Mouse (Mus musculus) forebrain, embryonic 16.5 days (tissue): Measurements from ENCODE around the gene 4921517D22Rik. TPM values are rescaled to one million over a fixed set of nuclear protein-coding genes. Genes with fewer than 3 reads are reported as not detected.
"Not testable (repeated sequence)": the region's sequence is repeated elsewhere in the genome, so short reads cannot be mapped to it uniquely, and the experiment has no call there.

Experiments used
- ATAC-seq: fragments of 200-750 bp; cut with Nextera tagmentation; 2 replicates; pipeline ENCODE4 v1.8.0; 2017; ENCODE audit warnings: mild to moderate bottlenecking, moderate library complexity
- H3K27ac ChIP-seq: fragments of 300-500 bp; sonication (generic); 2 replicates; pipeline ENCODE4 v1.5.1; 2014; ENCODE audit warnings: low read length, control low read depth
- H3K27me3 ChIP-seq: fragments of 300-500 bp; sonication (generic); replicated peaks from 2 replicates; pipeline ENCODE4 v1.6.1; 2014; ENCODE audit warnings: low read length; ENCODE audit not compliant: control insufficient read depth, insufficient read depth
- H3K36me3 ChIP-seq: fragments of 300-500 bp; sonication (generic); 2 replicates; pipeline ENCODE4 v1.6.1; 2014; ENCODE audit not compliant: control insufficient read depth, insufficient read depth
- H3K4me1 ChIP-seq: fragments of 300-500 bp; sonication (generic); replicated peaks from 2 replicates; pipeline ENCODE4 v1.6.1; 2014; ENCODE audit warnings: low read length; ENCODE audit not compliant: control insufficient read depth, insufficient read depth
- H3K4me2 ChIP-seq: fragments of 300-500 bp; sonication (generic); 2 replicates; pipeline ENCODE4 v1.6.1; 2014; ENCODE audit warnings: mild to moderate bottlenecking, low read length, control low read depth
- H3K4me3 ChIP-seq: fragments of 300-500 bp; sonication (generic); replicated peaks from 2 replicates; pipeline ENCODE4 v1.5.1; 2014; ENCODE audit warnings: mild to moderate bottlenecking, low read length, control low read depth
- H3K9ac ChIP-seq: fragments of 300-500 bp; sonication (generic); replicated peaks from 2 replicates; pipeline ENCODE4 v1.6.1; 2014; ENCODE audit warnings: low read depth, low read length, control low read depth
- H3K9me3 ChIP-seq: fragments of 300-500 bp; sonication (generic); 2 replicates; pipeline ENCODE4 v1.6.1; 2016; ENCODE audit warnings: low read length; ENCODE audit not compliant: control insufficient read depth
- WGBS: fragments of 180-500 bp; shearing (Covaris S2); extraction: QIAGEN DNeasy Blood & Tissue Kit; methylation state at CpG from one replicate; pipeline ENCODE4 v1.1.7; 2014; 5-methylcytosine and 5-hydroxymethylcytosine counted together
- polyA plus RNA-seq: library from polyadenylated mRNA; unstranded; fragments of >200 nt; fragmentation: Nextera tagmentation; extraction: Ambion mirVana; gene quantifications from 2 replicates; pipeline ENCODE4 v1.2.1, GENCODE M21; 2015

Gene 4921517D22Rik
- polyA plus RNA-seq, 1 experiment from 2014 or later, result not detected

- WGBS, result 31% methylated on average over 7 of the region's 7 CpGs
- no peak overlapping the region for H3K4me3 ChIP-seq
Observed at GRCm38 (mm10) chr13:59728378-59729093, 34.6 kb upstream of the 4921517D22Rik start.

GRCm38 (mm10) chr13:59726139-59726867 lies 32.4 kb upstream of the 4921517D22Rik start:
- no peak for ATAC-seq
- WGBS, result 35% methylated on average over 29 of the region's 29 CpGs
- H3K9ac ChIP-seq, result no peak overlapping the region
- H3K36me3 ChIP-seq, result no peaks in the 10 kb centered on the region
- no peaks in the 10 kb centered on the region for H3K9me3 ChIP-seq
- peak overlapping the region; percentile 39 for H3K4me2 ChIP-seq
- H3K4me3 ChIP-seq, result 0 out of 2 replicates have a peak overlapping the region, but pooled peaks have one; percentile 4
- 0 out of 2 replicates have a peak, but pooled peaks cover 3% of the 10 kb centered on the region for H3K4me1 ChIP-seq
- H3K27me3 ChIP-seq, result no peaks in the 10 kb centered on the region
- H3K27ac ChIP-seq, result no peak overlapping the region

More at GRCm38 (mm10) chr13:59728378-59729093, 34.6 kb upstream of the 4921517D22Rik start:
- Histone ChIP-seq H3K36me3 (no peaks in the 10 kb centered on the region), H3K4me1 (0 out of 2 replicates have a peak, but pooled peaks cover 3% of the 10 kb centered on the region), H3K9ac (no peak overlapping the region), H3K27me3 (no peaks in the 10 kb centered on the region), H3K4me2 (no peak overlapping the region), H3K9me3 (no peaks in the 10 kb centered on the region), H3K27ac (no peak overlapping the region)
- peak; percentile 90 for ATAC-seq

- H3K9ac ChIP-seq, H3K27me3 ChIP-seq, H3K4me3 ChIP-seq, H3K4me1 ChIP-seq, ATAC-seq, H3K9me3 ChIP-seq, H3K27ac ChIP-seq, H3K36me3 ChIP-seq, H3K4me2 ChIP-seq: not testable (repeated sequence)
- 85% methylated on average over 1 of the region's 1 CpGs for WGBS
Observed at GRCm38 (mm10) chr13:59722089-59722488, 28.2 kb upstream of the 4921517D22Rik start.

GRCm38 (mm10) chr13:59719475-59719874 lies 25.6 kb upstream of the 4921517D22Rik start:
- Histone ChIP-seq H3K4me3 (no peak overlapping the region), H3K4me1 (no peaks in the 10 kb centered on the region), H3K27ac (no peak overlapping the region), H3K27me3 (no peaks in the 10 kb centered on the region), H3K4me2 (no peak overlapping the region), H3K36me3 (no peaks in the 10 kb centered on the region), H3K9ac (no peak overlapping the region), H3K9me3 (no peaks in the 10 kb centered on the region)
- 89% methylated on average over 1 of the region's 1 CpGs for WGBS
- no peak for ATAC-seq

- H3K36me3 ChIP-seq, H3K9ac ChIP-seq, H3K4me3 ChIP-seq, H3K27ac ChIP-seq, H3K27me3 ChIP-seq, H3K9me3 ChIP-seq, H3K4me1 ChIP-seq, H3K4me2 ChIP-seq, ATAC-seq: not testable (repeated sequence)
- 44% methylated on average over 6 of the region's 6 CpGs for WGBS
Observed at GRCm38 (mm10) chr13:59718857-59719440, 25.0 kb upstream of the 4921517D22Rik start.

- no peaks in the 10 kb centered on the region for H3K27me3 ChIP-seq
- no peak overlapping the region for H3K4me2 ChIP-seq
- no peaks in the 10 kb centered on the region for H3K36me3 ChIP-seq
- no peaks in the 10 kb centered on the region for H3K9me3 ChIP-seq
- no peak overlapping the region for H3K27ac ChIP-seq
- ATAC-seq, result no peak
- no peak overlapping the region for H3K9ac ChIP-seq
- H3K4me3 ChIP-seq, result no peak overlapping the region
- 32% methylated on average over 3 of the region's 3 CpGs for WGBS
- no peaks in the 10 kb centered on the region for H3K4me1 ChIP-seq
Observed at GRCm38 (mm10) chr13:59713710-59714109, 19.8 kb upstream of the 4921517D22Rik start.

- not testable (repeated sequence) for H3K4me3 ChIP-seq, ATAC-seq, H3K9me3 ChIP-seq, H3K9ac ChIP-seq, H3K4me1 ChIP-seq, H3K27me3 ChIP-seq, H3K36me3 ChIP-seq, H3K4me2 ChIP-seq, H3K27ac ChIP-seq
- 78% methylated on average over 3 of the region's 3 CpGs for WGBS
Observed at GRCm38 (mm10) chr13:59711984-59712383, 18.1 kb upstream of the 4921517D22Rik start, which contains the start of gene Spata31d1b. Spata31d1b (plus strand) TSS chr13:59712284.

- WGBS, result 93% methylated on average over 15 of the region's 15 CpGs
Observed at GRCm38 (mm10) chr13:59710230-59710629, 16.3 kb upstream of the 4921517D22Rik start, which contains the start of gene Spata31d1a. Spata31d1a (minus strand) TSS chr13:59710330.

GRCm38 (mm10) chr13:59704562-59704961 lies 10.7 kb upstream of the 4921517D22Rik start:
- Histone ChIP-seq H3K9me3 (no peaks in the 10 kb centered on the region), H3K4me1 (no peaks in the 10 kb centered on the region; the same call in 1 of the 2 replicates), H3K9ac (no peak overlapping the region), H3K27ac (no peak overlapping the region), H3K4me2 (no peak overlapping the region), H3K4me3 (no peak overlapping the region), H3K27me3 (no peaks in the 10 kb centered on the region), H3K36me3 (no peaks in the 10 kb centered on the region)
- ATAC-seq, result peak; percentile 59; the same call in 1 of the 2 replicates
- 59% methylated on average over 12 of the region's 12 CpGs for WGBS

More at GRCm38 (mm10) chr13:59710230-59710629, 16.3 kb upstream of the 4921517D22Rik start, which contains the start of gene Spata31d1a:
- Histone ChIP-seq H3K9me3 (no peaks in the 10 kb centered on the region), H3K27ac (no peak within 1 kb of the TSS), H3K4me3 (no peak within 1 kb of the TSS), H3K4me1 (no peaks in the 10 kb centered on the region), H3K9ac (no peak within 1 kb of the TSS), H3K27me3 (no peaks in the 10 kb centered on the region), H3K36me3 (no peaks in the 10 kb centered on the region), H3K4me2 (no peak within 1 kb of the TSS)
- ATAC-seq, result no peak
